In genomic region chr13:109910915-109911314, GRCm38 (mm10) we compare ENCODE assay signal across 22 mouse cellular contexts.
A peak's percentile ranks its signal among the peaks of the same experiment; 100 is the strongest.
DNase-seq lines count a peak whose midpoint lies in the region; ATAC-seq lines count a peak whose summit lies in the region.
"Had no signal": no experiment of that assay in that cellular context is flagged by ENCODE, and none has a peak within 500 bp of the region (broad histone marks: within the 10 kb centered on the region; RNA-seq: fewer than 3 reads in every experiment).

No protein-coding gene starts in this region.

- no peaks in the 10 kb centered on the region for H3K9me3 ChIP-seq in heart, embryonic 16.5 days (replicated peaks; ENCODE audit: control insufficient read depth, low read length)
- H3K9me3 ChIP-seq: embryonic facial prominence, embryonic 13.5 days; forebrain, embryonic 12.5 days; heart, embryonic 13.5 days; hindbrain, embryonic 12.5 days had no signal

- H3K36me3 ChIP-seq in heart, embryonic 16.5 days (ENCODE audit: control insufficient read depth, insufficient read depth) = no peaks in the 10 kb centered on the region
- H3K36me3 ChIP-seq: embryonic facial prominence, embryonic 13.5 days; forebrain, embryonic 12.5 days; heart, embryonic 13.5 days; hindbrain, embryonic 12.5 days had no signal

- ATAC-seq in heart, embryonic 16.5 days (replicated peaks; ENCODE audit: extremely low read depth, insufficient read depth, low FRiP score) = no peak
- ATAC-seq in activated CD4-positive, CD25-positive, alpha-beta regulatory T cell, adult 4 months = no peak
- ATAC-seq: forebrain, embryonic 16.5 days; hindbrain, embryonic 16.5 days; inflammation-experienced regulatory T-cells, adult 6 months; intestine, postnatal 0 days had no signal

- no peak overlapping the region for H3K4me3 ChIP-seq in heart, embryonic 16.5 days (ENCODE audit: low read length)
- H3K4me3 ChIP-seq: embryonic facial prominence, embryonic 13.5 days; forebrain, embryonic 12.5 days; heart, embryonic 13.5 days; hindbrain, embryonic 12.5 days had no signal

- peak overlapping the region; percentile 79 for H3K27ac ChIP-seq in heart, embryonic 16.5 days (ENCODE audit: low read length)
- H3K27ac ChIP-seq: embryonic facial prominence, embryonic 13.5 days; forebrain, embryonic 12.5 days had no signal

- H3K4me2 ChIP-seq in heart, embryonic 16.5 days (ENCODE audit: low read depth, low read length) = no peak overlapping the region
- H3K4me2 ChIP-seq: forebrain, embryonic 12.5 days; hindbrain, embryonic 12.5 days had no signal

- peak; percentile 60 for DNase-seq in adrenal gland, postnatal 14 days
- DNase-seq in adrenal gland, postnatal 10 days = no peak
- no peak for DNase-seq in heart, postnatal 10 days
- DNase-seq in lung, postnatal 14 days = peak; percentile 13
- DNase-seq in lung, postnatal 25 days (ENCODE audit: low spot score) = no peak
- no peak for DNase-seq in urinary bladder, postnatal 36 days (ENCODE audit: low spot score in 2 of 2)
- DNase-seq: adrenal gland, adult 2 months; cerebellum, adult 11-12 months; cerebellum, adult 9-10 months; cerebellum, postnatal 36 days; gastrocnemius, postnatal 36 days; heart, postnatal 4 days had no signal

- intact Hi-C loops in heart, postnatal 10 days (cut with DNase I) = no loop called here

- H3K27me3 ChIP-seq in heart, embryonic 16.5 days (ENCODE audit: control insufficient read depth, insufficient read depth, low read length) = no peaks in the 10 kb centered on the region
- H3K27me3 ChIP-seq: embryonic facial prominence, embryonic 13.5 days; forebrain, embryonic 12.5 days; heart, embryonic 13.5 days; hindbrain, embryonic 12.5 days had no signal

- H3K9ac ChIP-seq in heart, embryonic 16.5 days (ENCODE audit: low read length) = no peak overlapping the region
- H3K9ac ChIP-seq: embryonic facial prominence, embryonic 13.5 days; forebrain, embryonic 12.5 days; hindbrain, embryonic 12.5 days had no signal

- peaks cover 41% of the 10 kb centered on the region for H3K4me1 ChIP-seq in heart, embryonic 16.5 days (ENCODE audit: control insufficient read depth, insufficient read depth, low read length)

- WGBS in heart, embryonic 16.5 days = 64% methylated on average over 8 of the region's 8 CpGs

Comparison
In these comparisons a context has a peak if more than half of its experiments do, and no peak if none do; other contexts are left out.
1. DNase-seq: peak in adrenal gland, postnatal 14 days (single experiment) and lung, postnatal 14 days (single experiment); none in adrenal gland, postnatal 10 days (single experiment), heart, postnatal 10 days (0 of 2), lung, postnatal 25 days (single experiment) and urinary bladder, postnatal 36 days (0 of 2).